Mouse (Mus musculus) MEL (cell line): ENCODE measurements around the gene Abcb11.

ENCODE experiments used
- CTCF ChIP-seq, 3 experiments: IDR thresholded peaks in 2 of 3; conservative IDR thresholded peaks in 1 of 3; 2 replicates each; pipeline ENCODE4 v1.5.1; 2011 to 2012; ENCODE audit warnings: low read length in 3 of 3, low read depth in 2 of 3, mild to moderate bottlenecking in 2 of 3, improper control_type of control experiment in 1 of 3, inconsistent platforms in 1 of 3, mixed read lengths in 1 of 3, moderate library complexity in 1 of 3; ENCODE audit not compliant: control insufficient read depth in 1 of 3, insufficient read depth in 1 of 3, poor library complexity in 1 of 3, severe bottlenecking in 1 of 3
- E2F4 ChIP-seq: IDR thresholded peaks from 2 replicates; pipeline ENCODE4 v1.6.1; 2011; ENCODE audit warnings: low read depth, low read length, improper control_type of control experiment, borderline replicate concordance
- HCFC1 ChIP-seq: IDR thresholded peaks from 2 replicates; pipeline ENCODE4 v1.6.1; 2012; ENCODE audit warnings: low read depth, mild to moderate bottlenecking, inconsistent platforms, low read length, improper control_type of control experiment, moderate library complexity
- JUND ChIP-seq: IDR thresholded peaks from 2 replicates; pipeline ENCODE4 v1.6.1; 2011; ENCODE audit warnings: low read depth, mild to moderate bottlenecking, improper control_type of control experiment, low read length
- MAX ChIP-seq: IDR thresholded peaks from 2 replicates; pipeline ENCODE4 v1.6.1; 2011; ENCODE audit warnings: low read length, improper control_type of control experiment
- MYC ChIP-seq: IDR thresholded peaks from 2 replicates; pipeline ENCODE4 v1.6.1; 2011; ENCODE audit warnings: low read depth, mild to moderate bottlenecking, low read length, improper control_type of control experiment, moderate library complexity
- POLR2A ChIP-seq, 2 experiments: IDR thresholded peaks; 2 replicates each; pipeline ENCODE4 v1.6.1; 2011 to 2012; ENCODE audit warnings: low read length in 2 of 2, mild to moderate bottlenecking in 2 of 2, control low read depth in 1 of 2, improper control_type of control experiment in 1 of 2, low read depth in 1 of 2, moderate library complexity in 1 of 2; ENCODE audit not compliant: control insufficient read depth in 1 of 2, insufficient read depth in 1 of 2, poor library complexity in 1 of 2
- RAD21 ChIP-seq: IDR thresholded peaks from 2 replicates; pipeline ENCODE4 v1.6.1; 2011; ENCODE audit warnings: mild to moderate bottlenecking, low read depth, low read length, improper control_type of control experiment
- SMC3 ChIP-seq: IDR thresholded peaks from 2 replicates; pipeline ENCODE4 v1.6.1; 2011; ENCODE audit warnings: low read depth, low read length, improper control_type of control experiment
- ZC3H11A ChIP-seq: IDR thresholded peaks from 2 replicates; pipeline ENCODE4 v1.6.1; 2012; ENCODE audit warnings: low read depth, mild to moderate bottlenecking, inconsistent platforms, low read length, improper control_type of control experiment

DNA sequence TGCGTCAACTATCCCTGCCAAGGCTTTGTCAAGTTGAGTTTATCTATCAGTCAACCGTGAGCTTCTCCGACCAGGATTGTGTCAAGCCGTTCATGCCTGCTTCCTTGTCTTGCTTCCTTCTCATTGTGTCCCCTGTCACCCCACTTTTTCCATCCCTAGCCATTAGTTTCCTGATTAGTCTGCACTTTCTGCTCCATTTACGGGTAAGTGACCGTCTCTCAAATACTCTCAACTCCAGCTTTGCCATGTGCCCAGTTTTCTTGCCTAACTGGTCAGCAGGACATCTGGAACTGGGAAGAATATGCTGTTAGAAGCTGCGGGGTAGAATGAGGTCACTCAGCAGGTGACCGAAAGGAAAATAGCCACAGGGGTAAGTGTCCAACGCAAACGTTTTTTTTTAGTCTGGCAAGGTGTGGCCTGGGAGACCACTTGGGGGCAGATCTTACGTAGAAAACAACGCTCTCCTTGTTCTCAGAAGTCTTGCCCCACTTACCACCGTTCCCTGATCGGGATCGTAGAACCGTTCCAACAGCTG is 94.1 kb downstream of the Abcb11 start:
- no peak for TF ChIP-seq CTCF (IDR thresholded peaks at IDR 0.05 in 2 of 3, conservative IDR thresholded peaks at IDR 0.05 in 1 of 3; ENCODE audit: control insufficient read depth in 1 of 3, insufficient read depth in 1 of 3, low read depth in 2 of 3, low read length in 3 of 3, poor library complexity in 1 of 3, severe bottlenecking in 1 of 3)
- TF ChIP-seq ZC3H11A, result no peak
- no peak for TF ChIP-seq SMC3
- no peak for TF ChIP-seq JUND
- no peak for TF ChIP-seq POLR2A (IDR thresholded peaks at IDR 0.05; ENCODE audit: control insufficient read depth in 1 of 2, insufficient read depth in 1 of 2, low read depth in 1 of 2, low read length in 2 of 2, poor library complexity in 1 of 2)
- TF ChIP-seq E2F4, result no peak
- TF ChIP-seq MAX, result no peak
- TF ChIP-seq HCFC1, result no peak
- no peak for TF ChIP-seq MYC
- TF ChIP-seq RAD21, result no peak
